Mouse (Mus musculus): ENCODE measurements around the gene Ephb1. TPM values are rescaled to one million over a fixed set of nuclear protein-coding genes. Genes with fewer than 3 reads are reported as not detected.

Ephb1 gene
- total RNA-seq, 2 experiments from 2014 or later, result 0.48 to 1.0 TPM

- Histone ChIP-seq H3K4me3 (no peak overlapping the region), H3K27ac (no peak overlapping the region)
- TF ChIP-seq CTCF (IDR thresholded peaks at IDR 0.05), result no peak
- DNase-seq, result peak; percentile 55
- intact Hi-C loops (cut with DNase I), result loop anchor here (5.0 kb wide), 1 partner anchor 132 kb away; the partner anchor contains the start of gene 9630041A04Rik
Measured at GRCm38 (mm10) chr9:101994086-101994485, 360.4 kb downstream of the Ephb1 start.

DNA sequence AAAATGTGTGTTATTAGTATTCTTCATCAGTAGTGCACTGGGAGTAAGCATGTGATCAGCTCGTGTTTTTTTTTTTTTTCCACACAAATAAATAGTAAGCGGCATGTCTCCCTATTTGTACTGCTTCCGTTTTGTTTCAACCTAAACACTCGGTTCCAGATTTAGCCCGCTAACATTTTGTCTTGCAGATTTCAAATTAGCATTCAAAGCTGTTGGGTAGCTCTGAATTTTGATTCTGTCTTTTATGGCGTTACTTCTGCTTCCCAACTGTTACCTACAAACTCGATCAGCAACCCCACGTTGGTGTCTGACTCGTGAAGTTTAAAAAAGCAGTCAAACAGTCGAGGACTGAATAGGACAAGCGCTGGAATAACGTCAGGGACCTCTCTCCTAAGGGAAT, 363.7 kb downstream of the Ephb1 start:
- Histone ChIP-seq H3K4me3 (no peak overlapping the region), H3K27ac (no peak overlapping the region)
- no peak for DNase-seq
- intact Hi-C loops (cut with DNase I), result loop anchor here (5.0 kb wide), 1 partner anchor 129 kb away; the partner anchor contains the start of gene 9630041A04Rik
- no peak for TF ChIP-seq CTCF (IDR thresholded peaks at IDR 0.05)

- Histone ChIP-seq H3K27ac (no peak overlapping the region), H3K4me3 (no peak overlapping the region)
- intact Hi-C loops (cut with DNase I), result loop anchor here (5.0 kb wide), 1 partner anchor 128 kb away; the partner anchor contains the start of gene 9630041A04Rik
- DNase-seq, result no peak
- TF ChIP-seq CTCF (IDR thresholded peaks at IDR 0.05), result no peak
Measured at GRCm38 (mm10) chr9:101990032-101990431, 364.5 kb downstream of the Ephb1 start.

DNA sequence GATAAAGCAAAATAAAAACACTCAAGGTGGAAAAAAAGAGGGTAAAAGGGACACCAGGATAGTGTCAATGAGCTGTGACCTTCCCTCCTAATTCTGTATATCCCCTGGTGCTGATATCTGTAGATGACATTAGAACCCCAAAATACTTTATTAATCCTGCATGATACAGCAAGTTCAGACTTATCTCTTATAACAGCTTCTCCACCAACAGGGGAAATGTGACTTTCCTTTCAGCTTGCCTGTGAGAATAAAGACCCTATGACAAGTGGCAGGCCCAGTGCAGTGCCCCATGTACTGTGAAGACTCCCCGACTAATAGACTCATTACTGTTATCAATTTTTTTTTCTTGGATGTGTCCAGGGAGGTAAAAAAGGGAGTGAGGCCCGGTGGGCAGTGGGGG, 367.6 kb downstream of the Ephb1 start:
- intact Hi-C loops (cut with DNase I), result no loop called here

DNA sequence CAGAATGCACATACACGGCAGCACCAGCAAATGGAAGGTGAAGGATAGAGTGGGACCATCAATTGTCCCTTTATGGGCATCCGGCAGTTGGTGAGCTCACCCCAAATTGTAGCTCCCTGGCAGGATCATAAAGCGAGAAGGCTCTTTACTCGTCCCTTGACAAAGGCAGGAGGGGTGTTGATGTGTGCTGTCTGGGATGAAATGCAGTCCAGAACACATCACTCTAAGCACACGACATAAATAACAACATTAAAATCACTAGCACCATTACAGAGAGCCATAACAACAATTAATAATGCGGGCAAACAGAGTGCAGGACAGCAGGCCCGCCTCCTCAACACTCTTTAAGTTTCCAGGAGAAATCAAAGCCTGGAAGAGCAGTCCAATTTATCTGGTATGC, 372.1 kb downstream of the Ephb1 start:
- no peak for DNase-seq
- H3K4me3 ChIP-seq, result no peak overlapping the region
- no peak for TF ChIP-seq CTCF (IDR thresholded peaks at IDR 0.05)
- H3K27ac ChIP-seq, result no peak overlapping the region
- intact Hi-C loops (cut with DNase I), result no loop called here

More for the DNA sequence above, 367.6 kb downstream of the Ephb1 start:
- no peak overlapping the region for H3K27ac ChIP-seq
- no peak for TF ChIP-seq CTCF (IDR thresholded peaks at IDR 0.05)
- no peak overlapping the region for H3K4me3 ChIP-seq
- no peak for DNase-seq

- Histone ChIP-seq H3K27ac (no peak overlapping the region), H3K4me3 (no peak overlapping the region)
- intact Hi-C loops (cut with DNase I), result no loop called here
- TF ChIP-seq CTCF (IDR thresholded peaks at IDR 0.05), result no peak
- DNase-seq, result no peak
Measured at GRCm38 (mm10) chr9:101981161-101981560, 373.3 kb downstream of the Ephb1 start.

- H3K27ac ChIP-seq, result no peak overlapping the region
- intact Hi-C loops (cut with DNase I), result no loop called here
- DNase-seq, result no peak
- TF ChIP-seq CTCF (IDR thresholded peaks at IDR 0.05), result no peak
- H3K4me3 ChIP-seq, result no peak overlapping the region
Measured at GRCm38 (mm10) chr9:101976884-101977465, 377.5 kb downstream of the Ephb1 start.

- no peak for TF ChIP-seq CTCF (IDR thresholded peaks at IDR 0.05)
- intact Hi-C loops (cut with DNase I), result no loop called here
- no peak overlapping the region for H3K4me3 ChIP-seq
- no peak for DNase-seq
- H3K27ac ChIP-seq, result no peak overlapping the region
Measured at GRCm38 (mm10) chr9:101972314-101972713, 382.2 kb downstream of the Ephb1 start.

DNA sequence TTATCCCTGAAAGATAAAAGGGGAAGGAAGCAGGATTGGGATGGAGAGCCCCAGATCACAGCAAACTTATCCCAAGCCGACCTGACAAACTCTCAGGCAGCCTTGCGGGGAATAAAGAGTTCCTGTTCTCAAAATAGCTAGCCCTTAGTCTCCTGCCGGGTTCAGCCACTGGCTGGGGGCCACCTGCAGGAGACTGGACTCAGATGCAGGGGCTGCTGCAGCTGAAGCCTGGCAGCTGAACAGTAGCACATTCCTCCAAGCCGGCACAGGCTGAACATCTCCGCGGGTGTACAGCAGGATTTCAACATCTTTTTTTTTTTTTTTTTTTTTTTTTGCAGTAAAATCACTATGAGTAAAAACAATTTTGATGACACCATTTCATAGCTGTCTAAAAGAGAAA, 382.7 kb downstream of the Ephb1 start:
- peak; percentile 19; the same call in 1 of the 2 replicates for TF ChIP-seq CTCF (IDR thresholded peaks at IDR 0.05)
- Histone ChIP-seq H3K27ac (no peak overlapping the region), H3K4me3 (peak overlapping the region; percentile 21; the same call in 1 of the 2 replicates)
- intact Hi-C loops (cut with DNase I), result no loop called here
- DNase-seq, result peak; percentile 71

DNA sequence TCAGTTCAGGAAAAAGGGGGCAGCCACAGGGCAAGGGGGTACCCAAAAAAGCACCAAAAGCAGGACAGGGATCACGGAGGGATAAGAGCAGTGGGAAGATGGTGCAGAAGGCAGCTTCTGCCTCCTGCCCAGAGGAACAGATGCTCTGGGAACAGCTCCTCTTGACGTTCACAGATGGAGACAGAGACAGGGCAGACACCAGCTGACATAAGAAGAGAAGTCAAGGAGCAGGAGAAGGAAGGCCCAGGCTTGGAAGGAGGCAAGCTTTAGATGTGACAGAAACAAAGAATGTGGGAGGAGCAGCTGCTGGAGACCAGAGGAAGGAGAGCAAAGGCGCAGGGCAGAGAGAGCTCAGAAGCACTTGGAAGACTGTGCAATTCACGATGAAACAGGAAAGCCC, 398.3 kb downstream of the Ephb1 start:
- no peak for DNase-seq
- peak overlapping the region; percentile 92; the same call in 1 of the 2 replicates for H3K27ac ChIP-seq
- TF ChIP-seq CTCF (IDR thresholded peaks at IDR 0.05), result no peak
- H3K4me3 ChIP-seq, result no peak overlapping the region
- intact Hi-C loops (cut with DNase I), result no loop called here

- intact Hi-C loops (cut with DNase I), result no loop called here
- no peak for TF ChIP-seq CTCF (IDR thresholded peaks at IDR 0.05)
- peak; percentile 78 for DNase-seq
Measured at GRCm38 (mm10) chr9:101954529-101954928, 400.0 kb downstream of the Ephb1 start.

DNA sequence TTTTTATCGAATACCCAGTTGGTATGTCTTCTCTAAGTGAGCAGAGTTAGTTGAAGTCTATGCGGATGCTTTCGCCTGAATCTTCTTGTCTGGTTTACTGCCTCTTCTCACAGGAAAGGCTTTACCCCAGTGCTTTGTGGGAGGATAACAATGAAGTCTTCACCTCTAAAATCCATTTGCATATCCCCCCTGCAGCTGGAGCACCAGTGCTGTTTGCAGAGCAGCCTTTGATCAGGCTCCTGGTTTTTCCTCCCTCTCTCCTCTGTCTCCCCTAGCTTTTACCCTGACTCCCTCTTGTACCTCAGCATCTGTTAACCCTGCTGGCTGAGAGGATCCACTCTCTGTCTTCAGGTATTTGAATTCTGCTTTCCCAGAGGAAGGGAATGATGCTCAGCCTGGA, 404.4 kb downstream of the Ephb1 start:
- Histone ChIP-seq H3K4me3 (no peak overlapping the region), H3K27ac (no peak overlapping the region)
- no peak for DNase-seq
- intact Hi-C loops (cut with DNase I), result no loop called here
- no peak for TF ChIP-seq CTCF (IDR thresholded peaks at IDR 0.05)

More at GRCm38 (mm10) chr9:101954529-101954928, 400.0 kb downstream of the Ephb1 start:
- Histone ChIP-seq H3K27ac (peak overlapping the region; percentile 92), H3K4me3 (peak overlapping the region; percentile 57)

DNA sequence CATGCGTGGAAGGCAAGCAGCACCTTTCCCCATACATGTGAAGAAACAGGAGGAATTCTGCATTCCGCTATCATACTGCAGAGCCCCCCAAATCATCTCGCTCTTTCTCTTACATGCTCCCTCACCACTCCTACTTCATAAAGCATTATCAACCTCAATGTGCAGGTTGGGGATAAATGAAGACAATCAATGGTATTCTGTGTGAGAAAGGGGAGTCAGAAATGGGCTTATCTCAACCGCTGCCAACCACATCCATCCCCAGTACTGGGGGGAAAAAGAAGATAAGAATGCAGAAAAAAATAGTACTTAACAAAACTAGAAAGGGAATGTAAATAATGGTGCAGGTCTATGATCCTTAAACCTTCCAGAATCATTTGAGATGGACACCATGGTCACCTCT, 408.7 kb downstream of the Ephb1 start:
- H3K27ac ChIP-seq, result no peak overlapping the region

DNA sequence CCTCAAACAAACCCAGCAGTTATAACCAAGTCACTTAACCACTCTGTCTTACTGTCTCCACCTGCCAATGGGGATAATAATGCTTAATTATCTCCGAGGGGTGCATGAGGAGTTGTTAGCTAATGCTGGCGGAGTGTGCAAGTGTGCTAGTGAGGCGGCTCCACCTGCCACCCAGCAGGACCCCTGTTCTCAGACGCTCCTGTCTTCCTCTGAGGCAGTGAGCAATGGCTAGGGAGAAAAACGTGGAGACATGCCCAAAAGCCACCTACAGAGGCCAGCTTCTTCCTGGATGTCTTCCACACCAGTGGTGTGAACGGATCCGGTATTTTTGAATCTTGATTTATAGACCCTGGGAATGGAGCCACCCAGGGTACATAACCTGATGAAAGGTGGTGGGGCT, 409.2 kb downstream of the Ephb1 start:
- DNase-seq, result peak; percentile 34
- intact Hi-C loops (cut with DNase I), result no loop called here

More for the DNA sequence above, 408.7 kb downstream of the Ephb1 start:
- DNase-seq, result no peak
- H3K4me3 ChIP-seq, result no peak overlapping the region
- TF ChIP-seq CTCF (IDR thresholded peaks at IDR 0.05), result no peak
- intact Hi-C loops (cut with DNase I), result no loop called here

More for the DNA sequence above, 409.2 kb downstream of the Ephb1 start:
- no peak overlapping the region; the same call in 1 of the 2 replicates for H3K27ac ChIP-seq
- TF ChIP-seq CTCF (IDR thresholded peaks at IDR 0.05), result no peak
- H3K4me3 ChIP-seq, result no peak overlapping the region

Measured in gastrocnemius, adult 2 months (tissue).